Mouse (Mus musculus): Measurements from ENCODE around the gene Gm34653. TPM values are rescaled to one million over a fixed set of nuclear protein-coding genes. Genes with fewer than 3 reads are reported as not detected.
"Not testable (repeated sequence)": the region's sequence is repeated elsewhere in the genome, so short reads cannot be mapped to it uniquely, and the experiment has no call there.

Gm34653 gene
- total and polyA plus RNA-seq, 3 experiments = not detected

DNA sequence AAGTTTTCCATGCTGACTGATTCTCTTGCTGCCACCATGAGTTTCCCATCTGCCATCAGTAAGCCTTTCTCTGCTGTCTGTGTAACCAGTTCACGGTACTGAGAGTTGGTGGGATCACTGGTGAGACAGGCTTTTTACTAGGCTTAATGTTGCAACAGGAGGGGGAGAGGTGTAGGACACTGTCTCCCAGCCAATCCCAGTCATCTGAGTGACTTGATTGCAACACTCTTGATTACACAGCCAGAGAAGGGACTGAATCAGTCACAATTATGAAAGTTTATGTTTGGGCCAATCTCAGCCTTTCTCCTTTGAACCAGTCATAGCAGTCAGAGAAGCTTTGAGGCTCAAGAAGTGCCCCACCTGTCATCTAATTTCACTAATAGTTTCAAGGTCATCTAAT lies 4.8 kb upstream of the Gm34653 start:
- Histone ChIP-seq H3K4me3 (replicated peaks in 1 of 3; ENCODE audit: low read depth in 2 of 3, low read length in 2 of 3, poor library complexity in 1 of 3) (no peak overlapping the region), H3K36me3 (replicated peaks in 1 of 2; ENCODE audit: control insufficient read depth in 1 of 2, insufficient read depth in 1 of 2, low read length in 1 of 2) (peaks cover 0 to 12% of the 10 kb centered on the region in 2 experiments), H3K9me3 (replicated peaks; ENCODE audit: low read length) (peaks cover 5% of the 10 kb centered on the region), H3K4me1 (ENCODE audit: control insufficient read depth in 1 of 2, insufficient read depth in 2 of 2) (peaks cover 0 to 20% of the 10 kb centered on the region in 2 experiments; a peak in 3 of 4 replicates), H3K27me3 (replicated peaks) (no peaks in the 10 kb centered on the region), H3K9ac (ENCODE audit: insufficient read depth, low read depth) (no peak overlapping the region), H3K27ac (ENCODE audit: insufficient read depth, low read depth) (no peak overlapping the region), H3K79me2 (replicated peaks; ENCODE audit: control insufficient read depth, extremely low read depth, insufficient read depth, poor library complexity, severe bottlenecking) (peaks cover 24% of the 10 kb centered on the region), H3K4me2 (ENCODE audit: insufficient read depth, low read depth, poor library complexity, severe bottlenecking) (no peak overlapping the region)
- in situ Hi-C loops (cut with MboI; ENCODE audit: low pct_ligation_motif_present, low pct_unique_long_range_greater_than_20kb, low sequenced_read_pairs) (no loop called here), dilution Hi-C loops (cut with MboI; ENCODE audit: extremely low pct_ligation_motif_present, extremely low pct_unique_long_range_greater_than_20kb, low sequenced_read_pairs) (no loop called here)
- TF ChIP-seq ETS1 (conservative IDR thresholded peaks at IDR 0.05; ENCODE audit: low read depth, low read length) (no peak), KAT2A (IDR thresholded peaks at IDR 0.05; ENCODE audit: insufficient replicate concordance, low read length) (no peak), POLR2AphosphoS2 (IDR thresholded peaks at IDR 0.05; ENCODE audit: low read depth, low read length) (no peak), POLR2A (IDR thresholded peaks at IDR 0.05; ENCODE audit: low read depth, low read length) (no peak), SMC3 (IDR thresholded peaks at IDR 0.05; ENCODE audit: low read depth, low read length) (no peak), NELFE (IDR thresholded peaks at IDR 0.05; ENCODE audit: low read depth, low read length) (no peak), HCFC1 (IDR thresholded peaks at IDR 0.05; ENCODE audit: low read depth, low read length) (no peak), ELF1 (IDR thresholded peaks at IDR 0.05; ENCODE audit: low read depth, low read length) (no peak), UBTF (IDR thresholded peaks at IDR 0.05; ENCODE audit: low read depth, low read length) (no peak)
- DNase-seq (ENCODE audit: extremely low read depth) = no peak

DNA sequence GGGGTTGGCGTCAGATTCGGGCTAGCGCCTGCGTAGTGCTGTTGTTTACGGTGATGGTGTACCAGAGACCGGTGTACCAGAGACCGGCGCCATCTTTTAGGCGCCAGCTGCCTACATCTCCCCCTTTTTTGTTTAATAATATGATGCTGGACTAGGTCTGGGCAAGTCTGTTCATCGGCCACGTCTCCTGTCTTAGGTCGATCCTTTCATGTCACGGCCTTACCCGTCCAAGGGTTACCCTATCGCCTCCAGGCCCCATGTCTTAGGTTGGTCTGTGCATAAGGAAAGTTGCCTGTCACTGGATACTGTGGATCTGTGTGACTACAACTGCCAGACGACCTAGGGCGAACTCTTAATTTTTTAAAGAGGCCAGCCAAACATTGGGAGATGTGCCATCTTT lies 2.7 kb upstream of the Gm34653 start:
- H3K79me2 ChIP-seq (replicated peaks; ENCODE audit: control insufficient read depth, extremely low read depth, insufficient read depth, poor library complexity, severe bottlenecking); H3K36me3 ChIP-seq (replicated peaks in 1 of 2; ENCODE audit: control insufficient read depth in 1 of 2, insufficient read depth in 1 of 2, low read length in 1 of 2); DNase-seq (ENCODE audit: extremely low read depth); H3K4me1 ChIP-seq (ENCODE audit: control insufficient read depth in 1 of 2, insufficient read depth in 2 of 2); H3K27me3 ChIP-seq (replicated peaks); in situ Hi-C loops (cut with MboI; ENCODE audit: low pct_ligation_motif_present, low pct_unique_long_range_greater_than_20kb, low sequenced_read_pairs); H3K4me2 ChIP-seq (ENCODE audit: insufficient read depth, low read depth, poor library complexity, severe bottlenecking); H3K27ac ChIP-seq (ENCODE audit: insufficient read depth, low read depth); H3K9ac ChIP-seq (ENCODE audit: insufficient read depth, low read depth); H3K9me3 ChIP-seq (replicated peaks; ENCODE audit: low read length); H3K4me3 ChIP-seq (replicated peaks in 1 of 3; ENCODE audit: low read depth in 2 of 3, low read length in 2 of 3, poor library complexity in 1 of 3); dilution Hi-C loops (cut with MboI; ENCODE audit: extremely low pct_ligation_motif_present, extremely low pct_unique_long_range_greater_than_20kb, low sequenced_read_pairs): not testable (repeated sequence)

DNA sequence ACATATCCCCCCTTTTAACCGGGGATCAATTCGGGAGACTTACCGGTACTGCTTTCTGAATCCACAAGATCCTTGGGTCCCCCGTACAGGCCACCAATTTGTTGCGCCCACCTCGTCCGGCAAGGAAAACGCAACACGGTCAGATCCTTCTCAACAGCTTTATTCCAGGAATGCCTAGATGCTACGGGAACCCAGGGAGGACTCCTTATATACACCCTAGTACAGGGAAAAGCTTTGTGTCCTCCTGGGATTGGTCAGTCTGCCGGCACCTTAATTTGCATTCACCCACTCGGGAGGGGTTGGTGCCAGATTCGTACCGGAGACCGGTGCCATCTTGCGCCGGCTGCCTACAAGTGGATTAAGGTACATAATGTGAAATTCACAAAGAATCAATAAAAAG lies 817 bp downstream of the Gm34653 start:
- no peaks in the 10 kb centered on the region for H3K79me2 ChIP-seq (replicated peaks; ENCODE audit: control insufficient read depth, extremely low read depth, insufficient read depth, poor library complexity, severe bottlenecking)
- no peak for DNase-seq (ENCODE audit: extremely low read depth)
- H3K4me3 ChIP-seq (replicated peaks in 1 of 3; ENCODE audit: low read depth in 2 of 3, low read length in 2 of 3, poor library complexity in 1 of 3) = no peak overlapping the region
- H3K4me1 ChIP-seq (ENCODE audit: control insufficient read depth in 1 of 2, insufficient read depth in 2 of 2) = no peaks in the 10 kb centered on the region
- dilution Hi-C loops (cut with MboI; ENCODE audit: extremely low pct_ligation_motif_present, extremely low pct_unique_long_range_greater_than_20kb, low sequenced_read_pairs) = no loop called here
- H3K27ac ChIP-seq (ENCODE audit: insufficient read depth, low read depth) = no peak overlapping the region
- H3K4me2 ChIP-seq (ENCODE audit: insufficient read depth, low read depth, poor library complexity, severe bottlenecking) = no peak overlapping the region
- peaks cover 5% of the 10 kb centered on the region for H3K9me3 ChIP-seq (replicated peaks; ENCODE audit: low read length)
- H3K36me3 ChIP-seq (replicated peaks in 1 of 2; ENCODE audit: control insufficient read depth in 1 of 2, insufficient read depth in 1 of 2, low read length in 1 of 2) = no peaks in the 10 kb centered on the region
- TF ChIP-seq USF1 (IDR thresholded peaks at IDR 0.05; ENCODE audit: low read depth, low read length) = no peak
- TF ChIP-seq PAX5 (IDR thresholded peaks at IDR 0.05; ENCODE audit: low read length) = no peak
- no peak for TF ChIP-seq CHD2 (IDR thresholded peaks at IDR 0.05; ENCODE audit: low read length)
- TF ChIP-seq ELF1 (IDR thresholded peaks at IDR 0.05; ENCODE audit: low read depth, low read length) = no peak
- H3K9ac ChIP-seq (ENCODE audit: insufficient read depth, low read depth) = no peak overlapping the region
- no peaks in the 10 kb centered on the region for H3K27me3 ChIP-seq (replicated peaks)
- in situ Hi-C loops (cut with MboI; ENCODE audit: low pct_ligation_motif_present, low pct_unique_long_range_greater_than_20kb, low sequenced_read_pairs) = no loop called here
